Mouse (Mus musculus) heart, adult 2 months (tissue): ENCODE measurements around the gene Myocos.
"Not testable (repeated sequence)": the region's sequence is repeated elsewhere in the genome, so short reads cannot be mapped to it uniquely, and the experiment has no call there.

Experiments
- CTCF ChIP-seq: fragments of 200-600 bp; IDR thresholded peaks from 2 replicates; pipeline ENCODE4 v1.8.1; 2022; ENCODE audit warnings: antibody characterized with exemption, mild to moderate bottlenecking, moderate library complexity
- EP300 ChIP-seq: fragments of 200-500 bp; IDR thresholded peaks from 2 replicates; pipeline ENCODE4 v1.6.1; 2011; ENCODE audit warnings: low read depth, low read length, control low read depth; ENCODE audit not compliant: insufficient read depth
- POLR2A ChIP-seq: fragments of 200-500 bp; IDR thresholded peaks from 2 replicates; pipeline ENCODE4 v1.6.1; 2011; ENCODE audit warnings: mild to moderate bottlenecking, low read depth, low read length, control low read depth; ENCODE audit not compliant: insufficient read depth

DNA sequence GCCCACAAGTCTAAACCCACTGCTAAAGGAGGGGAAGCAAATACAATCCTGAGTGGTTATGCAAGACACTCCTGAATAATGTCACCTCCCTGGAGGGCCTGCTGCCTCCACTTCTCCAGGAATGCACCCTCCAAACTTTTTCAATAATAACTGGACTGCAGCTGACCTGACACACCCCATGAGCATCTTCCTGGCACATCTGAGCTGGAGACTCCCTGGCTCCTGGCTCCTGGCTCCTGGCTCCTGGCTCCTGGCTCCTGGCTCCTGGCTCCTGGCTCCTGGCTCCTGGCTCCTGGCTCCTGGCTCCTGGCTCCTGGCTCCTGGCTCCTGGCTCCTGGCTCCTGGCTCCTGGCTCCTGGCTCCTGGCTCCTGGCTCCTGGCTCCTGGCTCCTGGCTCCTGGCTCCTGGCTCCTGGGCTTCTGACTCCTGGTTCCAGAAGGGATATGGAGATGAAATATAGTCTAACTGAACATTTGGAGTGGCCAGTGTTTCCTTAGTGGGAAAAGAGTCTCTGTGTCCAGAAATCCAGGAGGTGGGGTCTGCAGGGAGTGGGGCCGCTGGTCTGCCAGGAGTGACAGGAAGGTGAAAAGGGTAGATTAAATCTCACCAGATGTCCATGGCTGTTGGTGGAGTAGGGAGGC lies 22.6 kb downstream of the Myocos start:
- not testable (repeated sequence) for TF ChIP-seq CTCF, POLR2A
- TF ChIP-seq EP300, result 0 out of 2 replicates have a peak, but pooled peaks have one; percentile 58
